8 mouse cellular contexts compared by ENCODE assay signal in the genomic region with DNA sequence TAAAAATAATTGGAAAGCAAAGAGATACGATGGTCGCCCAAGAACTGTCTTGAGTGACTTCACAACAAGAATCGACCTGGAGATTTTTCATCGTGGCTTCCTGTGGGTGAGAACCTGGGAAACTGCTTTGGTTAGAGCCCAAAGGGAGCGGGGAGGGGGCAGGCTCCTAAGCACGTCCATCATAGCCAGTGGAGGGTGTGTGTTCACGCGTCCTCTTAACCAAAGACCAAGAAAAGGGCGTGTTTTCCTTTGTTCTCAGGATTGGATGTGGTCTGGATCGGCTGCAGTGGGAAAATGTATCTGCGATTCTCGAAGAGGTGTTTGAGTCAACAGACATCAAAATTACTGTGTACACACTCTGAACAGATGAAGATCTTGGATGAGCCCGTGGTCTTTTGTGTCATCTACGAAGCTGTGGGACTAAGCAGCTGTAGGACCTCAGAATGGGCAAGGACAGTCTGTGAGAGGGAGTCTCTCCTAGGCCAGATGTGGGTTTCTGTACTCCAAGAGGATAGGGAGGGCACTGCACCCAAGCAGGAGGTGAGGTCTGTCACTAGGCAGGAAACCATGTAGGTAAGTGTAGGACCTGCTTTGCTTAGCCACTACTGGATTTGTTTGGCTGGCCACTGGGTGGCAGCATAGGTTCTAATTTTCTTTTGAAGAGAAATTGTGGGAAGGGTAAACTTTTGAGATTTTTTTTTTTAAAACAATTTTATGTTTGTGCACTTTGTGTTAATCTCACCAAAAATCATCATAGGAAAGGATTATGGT. TPM values are rescaled to one million over a fixed set of nuclear protein-coding genes. Genes with fewer than 3 reads are reported as not detected.
A peak's percentile ranks its signal among the peaks of the same experiment; 100 is the strongest.
DNase-seq lines count a peak whose midpoint lies in the region; ATAC-seq and TF ChIP-seq lines count a peak whose summit lies in the region.

No protein-coding gene starts in this region.

- WGBS in heart, embryonic 14.5 days = 80% methylated on average over 14 of the region's 14 CpGs
- 76% methylated on average over 14 of the region's 14 CpGs for WGBS in kidney, postnatal 0 days
- WGBS in liver, postnatal 0 days (ENCODE audit: insufficient replicate concordance) = 83% methylated on average over 14 of the region's 14 CpGs
- 89% methylated on average over 14 of the region's 14 CpGs for WGBS in neural tube, embryonic 13.5 days

- no peak overlapping the region for H3K4me2 ChIP-seq in heart, embryonic 14.5 days (ENCODE audit: low read length)
- no peak overlapping the region for H3K4me2 ChIP-seq in kidney, postnatal 0 days (ENCODE audit: low read length)
- H3K4me2 ChIP-seq in liver, postnatal 0 days (ENCODE audit: low read depth, low read length) = no peak overlapping the region
- no peak overlapping the region for H3K4me2 ChIP-seq in neural tube, embryonic 13.5 days

- peak overlapping the region; percentile 33 to 60 for H3K27ac ChIP-seq in heart, embryonic 14.5 days (replicated peaks in 1 of 2; ENCODE audit: control insufficient read depth in 1 of 2, insufficient read depth in 1 of 2, low read depth in 2 of 2, low read length in 2 of 2)
- 0 out of 2 replicates have a peak overlapping the region, but pooled peaks have one; percentile 44 for H3K27ac ChIP-seq in kidney, postnatal 0 days
- H3K27ac ChIP-seq in liver, postnatal 0 days (ENCODE audit: low read depth) = no peak overlapping the region
- H3K27ac ChIP-seq in neural tube, embryonic 13.5 days (replicated peaks) = no peak overlapping the region

- H3K9ac ChIP-seq in heart, embryonic 14.5 days (ENCODE audit: low read length) = no peak overlapping the region
- H3K9ac ChIP-seq in kidney, postnatal 0 days (ENCODE audit: low read depth, low read length) = no peak overlapping the region
- H3K9ac ChIP-seq in liver, postnatal 0 days (replicated peaks) = no peak overlapping the region
- H3K9ac ChIP-seq in neural tube, embryonic 13.5 days = no peak overlapping the region

- no peak for TF ChIP-seq EP300 in liver, postnatal 0 days (IDR thresholded peaks at IDR 0.05; ENCODE audit: low read depth)

- H3K27me3 ChIP-seq in heart, embryonic 14.5 days (ENCODE audit: control insufficient read depth, insufficient read depth, low read length) = no peaks in the 10 kb centered on the region
- H3K27me3 ChIP-seq in kidney, postnatal 0 days (ENCODE audit: insufficient read depth, low read length) = no peaks in the 10 kb centered on the region
- H3K27me3 ChIP-seq in liver, postnatal 0 days (ENCODE audit: insufficient read depth, low read length) = no peaks in the 10 kb centered on the region
- no peaks in the 10 kb centered on the region for H3K27me3 ChIP-seq in neural tube, embryonic 13.5 days

- H3K4me3 ChIP-seq in heart, embryonic 14.5 days (ENCODE audit: control insufficient read depth in 1 of 2, insufficient read depth in 1 of 2, low read depth in 1 of 2, low read length in 2 of 2) = no peak overlapping the region
- H3K4me3 ChIP-seq in kidney, postnatal 0 days (replicated peaks; ENCODE audit: low read depth, low read length) = no peak overlapping the region
- no peak overlapping the region for H3K4me3 ChIP-seq in liver, postnatal 0 days (ENCODE audit: low read depth, low read length)
- H3K4me3 ChIP-seq in neural tube, embryonic 13.5 days = no peak overlapping the region

- no peak for ATAC-seq in heart, embryonic 14.5 days (ENCODE audit: insufficient number of reproducible peaks, insufficient read depth, low FRiP score, low read depth)
- ATAC-seq in kidney, postnatal 0 days (replicated peaks; ENCODE audit: low FRiP score, low read depth) = peak; percentile 83
- peak; percentile 72 for ATAC-seq in liver, postnatal 0 days
- peak; percentile 85; the same call in 1 of the 2 replicates for ATAC-seq in neural tube, embryonic 13.5 days (ENCODE audit: low read depth)

- peak; percentile 75 for TF ChIP-seq CTCF in kidney, postnatal 0 days (IDR thresholded peaks at IDR 0.05; ENCODE audit: low read depth)
- peak; percentile 73 for TF ChIP-seq CTCF in liver, postnatal 0 days (IDR thresholded peaks at IDR 0.05; ENCODE audit: low read depth)

- peaks cover 5 to 24% of the 10 kb centered on the region in 2 experiments; a peak in 3 of 4 replicates for H3K4me1 ChIP-seq in heart, embryonic 14.5 days (ENCODE audit: control insufficient read depth in 2 of 2, insufficient read depth in 2 of 2, low read length in 2 of 2)
- peaks cover 15% of the 10 kb centered on the region for H3K4me1 ChIP-seq in kidney, postnatal 0 days (replicated peaks; ENCODE audit: insufficient read depth, low read length)
- peaks cover 26% of the 10 kb centered on the region for H3K4me1 ChIP-seq in liver, postnatal 0 days (ENCODE audit: insufficient read depth)
- peaks cover 6% of the 10 kb centered on the region for H3K4me1 ChIP-seq in neural tube, embryonic 13.5 days (replicated peaks)

- DNase-seq in 3T3-L1 (ENCODE audit: low read depth, low spot score) (peak; percentile 69), ES-CJ7 (ENCODE audit: low read depth, low spot score) (peak; percentile 93)
- DNase-seq in cerebellum, adult 9-11 months = peak; percentile 57
- DNase-seq in kidney, postnatal 0 days (ENCODE audit: low spot score) = peak; percentile 88
- DNase-seq in liver, postnatal 0 days = peak; percentile 69
- DNase-seq in thymus, postnatal 4 days = peak; percentile 90

- no peaks in the 10 kb centered on the region for H3K9me3 ChIP-seq in heart, embryonic 14.5 days (ENCODE audit: control insufficient read depth, low read length)
- H3K9me3 ChIP-seq in kidney, postnatal 0 days (replicated peaks; ENCODE audit: low read length) = no peaks in the 10 kb centered on the region
- no peaks in the 10 kb centered on the region for H3K9me3 ChIP-seq in liver, postnatal 0 days (ENCODE audit: low read length)
- no peaks in the 10 kb centered on the region for H3K9me3 ChIP-seq in neural tube, embryonic 13.5 days

- peaks cover 94% of the 10 kb centered on the region for H3K36me3 ChIP-seq in heart, embryonic 14.5 days (ENCODE audit: control insufficient read depth, insufficient read depth, low read length)
- peaks cover 22% of the 10 kb centered on the region; the same call in 1 of the 2 replicates for H3K36me3 ChIP-seq in kidney, postnatal 0 days (ENCODE audit: insufficient read depth, low read length)
- peaks cover 51% of the 10 kb centered on the region for H3K36me3 ChIP-seq in liver, postnatal 0 days (replicated peaks; ENCODE audit: insufficient read depth, low read length)
- H3K36me3 ChIP-seq in neural tube, embryonic 13.5 days = peaks cover 34% of the 10 kb centered on the region

RNA-seq across cellular contexts. Expression of a gene that starts 6.8 kb away (rescaled TPM):
- 42.6 and 46.4 TPM in 2 replicates for polyA plus RNA-seq in heart, embryonic 14.5 days (2014; fragmentation: Nextera tagmentation; extraction: Ambion mirVana)
- polyA plus RNA-seq in kidney, postnatal 0 days (2015; fragmentation: Nextera tagmentation; extraction: Ambion mirVana) = 77.5 and 82.6 TPM in 2 replicates
- 29.7 and 30.1 TPM in 2 replicates for polyA plus RNA-seq in liver, postnatal 0 days (2015; fragmentation: Nextera tagmentation; extraction: Ambion mirVana)
- polyA plus RNA-seq in neural tube, embryonic 13.5 days (2015; fragmentation: Nextera tagmentation; extraction: Ambion mirVana) = 46.2 and 47.2 TPM in 2 replicates

RNA-seq across cellular contexts. Expression of a gene that starts 6.9 kb away (rescaled TPM):
- 13.5 and 16.2 TPM in 2 replicates for polyA plus RNA-seq in heart, embryonic 14.5 days (2014; fragmentation: Nextera tagmentation; extraction: Ambion mirVana)
- 8.0 and 8.1 TPM in 2 replicates for polyA plus RNA-seq in kidney, postnatal 0 days (2015; fragmentation: Nextera tagmentation; extraction: Ambion mirVana)
- polyA plus RNA-seq in liver, postnatal 0 days (2015; fragmentation: Nextera tagmentation; extraction: Ambion mirVana) = 3.2 and 3.7 TPM in 2 replicates
- 12.1 and 15.9 TPM in 2 replicates for polyA plus RNA-seq in neural tube, embryonic 13.5 days (2015; fragmentation: Nextera tagmentation; extraction: Ambion mirVana)

RNA-seq across cellular contexts. Expression of a gene that starts 16.1 kb away (rescaled TPM):
- 233 and 243 TPM in 2 replicates for polyA plus RNA-seq in heart, embryonic 14.5 days (2014; fragmentation: Nextera tagmentation; extraction: Ambion mirVana)
- polyA plus RNA-seq in kidney, postnatal 0 days (2015; fragmentation: Nextera tagmentation; extraction: Ambion mirVana) = 0.80 and 0.93 TPM in 2 replicates
- 0.25 and 3.6 TPM in 2 replicates for polyA plus RNA-seq in liver, postnatal 0 days (2015; fragmentation: Nextera tagmentation; extraction: Ambion mirVana)
- 0.80 and 2.4 TPM in 2 replicates for polyA plus RNA-seq in neural tube, embryonic 13.5 days (2015; fragmentation: Nextera tagmentation; extraction: Ambion mirVana)

RNA-seq across cellular contexts. Expression of a gene that starts 34.7 kb away (rescaled TPM):
- polyA plus RNA-seq in heart, embryonic 14.5 days (2014; fragmentation: Nextera tagmentation; extraction: Ambion mirVana) = 3.6 and 5.0 TPM in 2 replicates
- 0.62 and 1.2 TPM in 2 replicates for polyA plus RNA-seq in kidney, postnatal 0 days (2015; fragmentation: Nextera tagmentation; extraction: Ambion mirVana)
- polyA plus RNA-seq in liver, postnatal 0 days (2015; fragmentation: Nextera tagmentation; extraction: Ambion mirVana) = 61.1 and 65.2 TPM in 2 replicates
- polyA plus RNA-seq in neural tube, embryonic 13.5 days (2015; fragmentation: Nextera tagmentation; extraction: Ambion mirVana) = 0.47 and 1.3 TPM in 2 replicates

RNA-seq across cellular contexts. Expression of a gene that starts 38.1 kb away (rescaled TPM):
- 0.43 TPM in 1 of 2 replicates, not detected in the other for polyA plus RNA-seq in heart, embryonic 14.5 days (2014; fragmentation: Nextera tagmentation; extraction: Ambion mirVana)
- polyA plus RNA-seq in kidney, postnatal 0 days (2015; fragmentation: Nextera tagmentation; extraction: Ambion mirVana) = 3.6 and 3.9 TPM in 2 replicates
- 0.68 and 0.92 TPM in 2 replicates for polyA plus RNA-seq in liver, postnatal 0 days (2015; fragmentation: Nextera tagmentation; extraction: Ambion mirVana)
- polyA plus RNA-seq in neural tube, embryonic 13.5 days (2015; fragmentation: Nextera tagmentation; extraction: Ambion mirVana) = 0.17 and 0.18 TPM in 2 replicates

Comparison
In these comparisons a context has a peak if more than half of its experiments do, and no peak if none do; other contexts are left out.
1. H3K27ac ChIP-seq: peak in heart, embryonic 14.5 days (2 of 2) and kidney, postnatal 0 days (single experiment); none in liver, postnatal 0 days (single experiment) and neural tube, embryonic 13.5 days (single experiment).
2. RNA of a gene that starts 16.1 kb away (polyA plus RNA-seq): 233 to 243 TPM in heart, embryonic 14.5 days; 0.80 to 0.93 TPM in kidney, postnatal 0 days, 0.80 to 2.4 TPM in neural tube, embryonic 13.5 days and 0.25 to 3.6 TPM in liver, postnatal 0 days; every median in the first group is over 10 times any median in the second.
3. Peak in every context shown above with its lines, with median percentiles within 50 percentile points of each other: DNase-seq.